Mouse (Mus musculus) forebrain, embryonic 10.5 days (tissue): ENCODE data around the gene Mtfmt. TPM values are rescaled to one million over a fixed set of nuclear protein-coding genes. Genes with fewer than 3 reads are reported as not detected.

Experiments
- DNase-seq: peaks from one replicate; pipeline ENCODE4 v3.0.0-alpha.2; 2017; ENCODE audit warnings: low spot score; ENCODE audit errors: extremely low spot score
- H3K27ac ChIP-seq: fragments of 300-500 bp; sonication (generic); 2 replicates; pipeline ENCODE4 v1.5.1; 2016; ENCODE audit warnings: mild to moderate bottlenecking
- H3K27me3 ChIP-seq: fragments of 300-500 bp; sonication (generic); 2 replicates; pipeline ENCODE4 v1.6.1; 2016; ENCODE audit warnings: mild to moderate bottlenecking; ENCODE audit not compliant: poor library complexity, severe bottlenecking
- H3K36me3 ChIP-seq: fragments of 300-500 bp; sonication (generic); replicated peaks from 2 replicates; pipeline ENCODE4 v1.6.1; 2016; ENCODE audit warnings: mild to moderate bottlenecking, moderate library complexity
- H3K4me1 ChIP-seq: fragments of 300-500 bp; sonication (generic); 2 replicates; pipeline ENCODE4 v1.6.1; 2016
- H3K4me3 ChIP-seq: fragments of 300-500 bp; sonication (generic); 2 replicates; pipeline ENCODE4 v1.5.1; 2016; ENCODE audit warnings: mild to moderate bottlenecking, moderate library complexity
- H3K9me3 ChIP-seq: fragments of 300-500 bp; sonication (generic); 2 replicates; pipeline ENCODE4 v1.6.1; 2016; ENCODE audit warnings: mild to moderate bottlenecking, moderate library complexity
- WGBS: fragments of 180-500 bp; shearing (Covaris S2); methylation state at CpG from one replicate; pipeline ENCODE4 v1.1.7; 2016; 5-methylcytosine and 5-hydroxymethylcytosine counted together
- polyA plus RNA-seq: library from polyadenylated mRNA; unstranded; fragments of >200 nt; fragmentation: Nextera tagmentation; extraction: Ambion mirVana; gene quantifications from 2 replicates; pipeline ENCODE4 v1.2.1, GENCODE M21; 2016

Mtfmt gene
- polyA plus RNA-seq, 1 experiment from 2014 or later = 21.5 TPM

GRCm38 (mm10) chr9:65407327-65407726 lies 28.3 kb upstream of the Mtfmt start:
- Histone ChIP-seq H3K27ac (no peak overlapping the region), H3K36me3 (no peaks in the 10 kb centered on the region; the same call in 1 of the 2 replicates), H3K4me1 (no peaks in the 10 kb centered on the region), H3K9me3 (no peaks in the 10 kb centered on the region), H3K4me3 (no peak overlapping the region), H3K27me3 (no peaks in the 10 kb centered on the region)
- WGBS = 86% methylated on average over 5 of the region's 5 CpGs
- DNase-seq = no peak

DNA sequence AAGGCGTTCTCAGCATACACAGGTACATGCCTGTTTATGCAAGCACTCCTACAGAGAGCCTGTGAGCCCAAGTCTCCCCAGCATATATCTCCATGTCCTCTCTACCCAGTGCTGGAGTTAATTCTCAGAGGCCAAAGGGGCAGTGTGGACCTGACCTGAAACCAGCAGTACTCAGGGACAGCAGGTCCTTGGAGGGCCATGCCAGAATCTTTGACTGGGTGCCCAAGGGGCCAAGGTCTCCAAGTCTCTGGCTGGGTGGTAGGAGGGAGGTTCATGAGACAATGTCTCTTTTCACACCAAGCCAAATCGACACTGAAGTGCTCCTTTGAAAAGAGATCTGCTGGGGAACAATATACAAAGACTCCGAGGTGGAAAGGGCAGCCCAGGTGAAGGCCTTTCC lies 27.7 kb upstream of the Mtfmt start:
- no peaks in the 10 kb centered on the region for H3K4me1 ChIP-seq
- no peaks in the 10 kb centered on the region for H3K9me3 ChIP-seq
- no peak overlapping the region for H3K27ac ChIP-seq
- H3K4me3 ChIP-seq = no peak overlapping the region
- no peaks in the 10 kb centered on the region for H3K27me3 ChIP-seq
- WGBS = 81% methylated on average over 3 of the region's 3 CpGs
- no peak for DNase-seq
- H3K36me3 ChIP-seq = no peaks in the 10 kb centered on the region; the same call in 1 of the 2 replicates

DNA sequence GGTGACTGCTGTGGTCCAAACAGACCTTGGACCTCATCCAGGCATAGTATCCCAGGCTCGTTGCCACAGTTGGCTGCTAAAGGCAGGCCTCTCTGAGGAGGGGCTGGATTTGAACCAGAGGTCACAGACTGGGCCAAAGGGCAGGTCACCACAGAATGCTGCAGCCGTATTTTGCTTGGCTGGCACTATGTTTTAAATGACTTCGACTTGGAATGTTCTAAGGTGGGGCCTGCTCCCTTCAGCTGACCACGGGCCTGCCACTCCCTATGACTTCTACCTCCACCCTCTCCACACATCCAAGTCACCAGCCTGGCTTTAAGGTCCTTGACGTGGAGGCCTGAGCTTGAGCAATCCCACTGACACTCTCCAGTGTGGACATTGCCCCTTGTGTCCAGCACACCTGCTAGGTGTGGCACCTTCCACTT lies 26.7 kb upstream of the Mtfmt start:
- Histone ChIP-seq H3K4me3 (no peak overlapping the region), H3K9me3 (no peaks in the 10 kb centered on the region), H3K4me1 (no peaks in the 10 kb centered on the region), H3K27me3 (no peaks in the 10 kb centered on the region), H3K36me3 (no peaks in the 10 kb centered on the region; the same call in 1 of the 2 replicates), H3K27ac (no peak overlapping the region)
- no peak for DNase-seq
- 84% methylated on average over 5 of the region's 5 CpGs for WGBS

- Histone ChIP-seq H3K36me3 (no peaks in the 10 kb centered on the region; the same call in 1 of the 2 replicates), H3K27ac (no peak overlapping the region), H3K9me3 (no peaks in the 10 kb centered on the region), H3K4me3 (no peak overlapping the region), H3K27me3 (no peaks in the 10 kb centered on the region), H3K4me1 (no peaks in the 10 kb centered on the region)
- 92% methylated on average over 8 of the region's 8 CpGs for WGBS
- no peak for DNase-seq
Measured at GRCm38 (mm10) chr9:65410378-65410777, 25.2 kb upstream of the Mtfmt start.

GRCm38 (mm10) chr9:65411326-65411725 lies 24.3 kb upstream of the Mtfmt start:
- no peak for DNase-seq
- Histone ChIP-seq H3K9me3 (no peaks in the 10 kb centered on the region), H3K4me1 (no peaks in the 10 kb centered on the region), H3K27ac (no peak overlapping the region), H3K36me3 (no peaks in the 10 kb centered on the region; the same call in 1 of the 2 replicates), H3K27me3 (no peaks in the 10 kb centered on the region), H3K4me3 (no peak overlapping the region)
- WGBS = 80% methylated on average over 3 of the region's 3 CpGs

GRCm38 (mm10) chr9:65417738-65418137 lies 17.8 kb upstream of the Mtfmt start:
- peaks cover 4% of the 10 kb centered on the region; the same call in 1 of the 2 replicates for H3K4me1 ChIP-seq
- no peaks in the 10 kb centered on the region for H3K27me3 ChIP-seq
- H3K9me3 ChIP-seq = no peaks in the 10 kb centered on the region
- no peaks in the 10 kb centered on the region for H3K36me3 ChIP-seq
- no peak overlapping the region for H3K27ac ChIP-seq
- no peak overlapping the region for H3K4me3 ChIP-seq
- DNase-seq = no peak
- 42% methylated on average over 3 of the region's 3 CpGs for WGBS

DNA sequence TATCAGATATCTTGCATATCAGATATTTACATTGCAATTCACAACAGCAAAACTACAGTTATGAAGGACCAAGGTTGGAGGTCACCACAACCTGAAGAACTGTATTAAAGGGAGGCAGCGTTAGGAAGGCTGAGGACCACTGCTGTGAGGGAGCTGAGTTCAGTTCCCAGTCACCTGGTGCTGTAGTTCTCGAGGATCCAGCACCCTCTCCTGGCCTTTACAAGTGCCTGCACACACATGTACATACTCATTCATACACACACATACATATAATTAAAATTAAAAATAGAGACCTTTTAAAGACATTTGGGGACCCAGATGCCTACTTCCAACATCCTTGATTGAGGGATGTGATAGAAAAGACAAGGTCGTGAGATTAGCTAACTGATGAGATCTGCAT lies 15.9 kb upstream of the Mtfmt start:
- no peak for DNase-seq
- H3K36me3 ChIP-seq = no peaks in the 10 kb centered on the region
- H3K27ac ChIP-seq = no peak overlapping the region
- peaks cover 4% of the 10 kb centered on the region; the same call in 1 of the 2 replicates for H3K4me1 ChIP-seq
- 78% methylated on average over 3 of the region's 3 CpGs for WGBS
- H3K4me3 ChIP-seq = no peak overlapping the region
- H3K27me3 ChIP-seq = no peaks in the 10 kb centered on the region
- no peaks in the 10 kb centered on the region for H3K9me3 ChIP-seq

- Histone ChIP-seq H3K27ac (no peak within 1 kb of the TSS), H3K27me3 (no peaks in the 10 kb centered on the region), H3K4me1 (0 out of 2 replicates have a peak, but pooled peaks cover under 1% of the 10 kb centered on the region), H3K4me3 (no peak within 1 kb of the TSS), H3K36me3 (no peaks in the 10 kb centered on the region), H3K9me3 (no peaks in the 10 kb centered on the region)
- no peak for DNase-seq
- WGBS = 85% methylated on average over 11 of the region's 11 CpGs
Measured at GRCm38 (mm10) chr9:65422760-65423501, 12.7 kb upstream of the Mtfmt start, which contains the start of gene Slc51b. Slc51b (minus strand) TSS chr9:65422955.

- Histone ChIP-seq H3K9me3 (no peaks in the 10 kb centered on the region), H3K27ac (no peak overlapping the region), H3K4me3 (no peak overlapping the region), H3K36me3 (no peaks in the 10 kb centered on the region), H3K27me3 (no peaks in the 10 kb centered on the region), H3K4me1 (no peaks in the 10 kb centered on the region)
- WGBS = 48% methylated on average over 3 of the region's 3 CpGs
- DNase-seq = no peak
Measured at GRCm38 (mm10) chr9:65424393-65424792, 11.2 kb upstream of the Mtfmt start.

- no peak overlapping the region for H3K4me3 ChIP-seq
- H3K27me3 ChIP-seq = no peaks in the 10 kb centered on the region
- H3K4me1 ChIP-seq = no peaks in the 10 kb centered on the region
- no peak for DNase-seq
- WGBS = 76% methylated on average over 2 of the region's 2 CpGs
- H3K9me3 ChIP-seq = no peaks in the 10 kb centered on the region
- H3K36me3 ChIP-seq = no peaks in the 10 kb centered on the region
- H3K27ac ChIP-seq = no peak overlapping the region
Measured at GRCm38 (mm10) chr9:65427511-65427910, 8.1 kb upstream of the Mtfmt start.

GRCm38 (mm10) chr9:65428003-65428402 lies 7.6 kb upstream of the Mtfmt start:
- Histone ChIP-seq H3K27ac (no peak overlapping the region), H3K4me1 (no peaks in the 10 kb centered on the region), H3K27me3 (no peaks in the 10 kb centered on the region), H3K4me3 (no peak overlapping the region), H3K9me3 (no peaks in the 10 kb centered on the region), H3K36me3 (no peaks in the 10 kb centered on the region)
- no peak for DNase-seq
- 83% methylated on average over 5 of the region's 5 CpGs for WGBS

- no peak overlapping the region for H3K4me3 ChIP-seq
- DNase-seq = no peak
- no peaks in the 10 kb centered on the region for H3K9me3 ChIP-seq
- no peaks in the 10 kb centered on the region for H3K4me1 ChIP-seq
- H3K27me3 ChIP-seq = no peaks in the 10 kb centered on the region
- no peaks in the 10 kb centered on the region for H3K36me3 ChIP-seq
- H3K27ac ChIP-seq = no peak overlapping the region
Measured at GRCm38 (mm10) chr9:65430401-65430800, 5.2 kb upstream of the Mtfmt start.

DNA sequence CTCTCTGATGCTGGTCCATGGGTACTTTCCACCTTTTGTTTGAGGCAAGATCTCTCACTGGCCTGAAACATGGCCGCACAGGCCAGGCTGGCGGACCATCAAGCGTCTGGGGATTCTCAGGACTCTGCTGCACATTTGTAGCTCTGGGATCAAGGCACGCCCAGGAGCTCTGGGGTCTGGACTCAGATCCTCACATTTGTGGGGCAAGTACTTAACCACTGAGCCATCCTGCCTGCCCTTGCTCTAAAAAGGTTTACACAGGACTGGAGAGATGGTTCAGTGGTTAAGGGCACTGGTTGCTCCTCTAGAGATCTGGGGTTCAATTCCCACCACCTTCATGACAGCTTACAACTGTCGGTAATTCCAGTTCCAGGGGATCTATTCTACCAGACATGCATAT lies 4.7 kb upstream of the Mtfmt start:
- Histone ChIP-seq H3K27ac (no peak overlapping the region), H3K4me3 (no peak overlapping the region), H3K9me3 (no peaks in the 10 kb centered on the region), H3K4me1 (no peaks in the 10 kb centered on the region), H3K27me3 (no peaks in the 10 kb centered on the region), H3K36me3 (no peaks in the 10 kb centered on the region)
- no peak for DNase-seq
- 91% methylated on average over 5 of the region's 5 CpGs for WGBS
